ENCODE assay signal across 24 mouse cellular contexts in genomic region chr3:83591206-83591605, GRCm38 (mm10).
DNase-seq lines count a peak whose midpoint lies in the region; ATAC-seq lines count a peak whose summit lies in the region.
"Had no signal": no experiment of that assay in that cellular context is flagged by ENCODE, and none has a peak within 500 bp of the region (broad histone marks: within the 10 kb centered on the region; RNA-seq: fewer than 3 reads in every experiment).

No protein-coding gene starts in this region.

- H3K27me3 ChIP-seq in intestine, embryonic 14.5 days (replicated peaks; ENCODE audit: control insufficient read depth, insufficient read depth, low read length) = no peaks in the 10 kb centered on the region
- H3K27me3 ChIP-seq in intestine, embryonic 16.5 days (replicated peaks; ENCODE audit: control insufficient read depth, insufficient read depth, low read length) = no peaks in the 10 kb centered on the region
- no peaks in the 10 kb centered on the region for H3K27me3 ChIP-seq in hindbrain, embryonic 16.5 days (replicated peaks; ENCODE audit: control insufficient read depth, insufficient read depth, low read length)
- H3K27me3 ChIP-seq: CH12.LX had no signal

- peak; percentile 53 for DNase-seq in heart, adult 11 months
- no peak for DNase-seq in heart, postnatal 25 days (ENCODE audit: low spot score)
- DNase-seq in intestine, embryonic 14.5 days (ENCODE audit: low spot score) = peak; percentile 34
- DNase-seq in R1 (ENCODE audit: low read depth, low spot score) (peak; percentile 57), ZHBTc4 (ENCODE audit: low read depth, low spot score) (peak; percentile 35)
- no peak for DNase-seq in cerebellum, postnatal 25 days
- DNase-seq: adrenal gland, adult 2 months; adrenal gland, adult 8-10 months; adrenal gland, postnatal 10 days; adrenal gland, postnatal 14 days; adrenal gland, postnatal 25 days; adrenal gland, postnatal 36 days; B cell, adult 2 months; cerebellum, adult 11 months; cerebellum, adult 11-12 months; cerebellum, adult 18-20 months; cerebellum, adult 2 months had no signal

- no peaks in the 10 kb centered on the region for H3K4me1 ChIP-seq in intestine, embryonic 14.5 days (replicated peaks; ENCODE audit: control insufficient read depth, insufficient read depth, low read length)
- no peaks in the 10 kb centered on the region for H3K4me1 ChIP-seq in intestine, embryonic 16.5 days (ENCODE audit: control insufficient read depth, insufficient read depth, low read length)
- H3K4me1 ChIP-seq in hindbrain, embryonic 16.5 days (ENCODE audit: control insufficient read depth, insufficient read depth, low read depth, low read length) = no peaks in the 10 kb centered on the region

- WGBS in intestine, embryonic 14.5 days = 93% methylated on average over 7 of the region's 7 CpGs
- WGBS in intestine, embryonic 16.5 days = 93% methylated on average over 7 of the region's 7 CpGs
- WGBS in hindbrain, embryonic 16.5 days = 95% methylated on average over 7 of the region's 7 CpGs

- H3K4me3 ChIP-seq in intestine, embryonic 14.5 days (ENCODE audit: low read depth, low read length) = no peak overlapping the region
- H3K4me3 ChIP-seq in intestine, embryonic 16.5 days (ENCODE audit: low read length) = no peak overlapping the region
- no peak overlapping the region for H3K4me3 ChIP-seq in hindbrain, embryonic 16.5 days (ENCODE audit: low read length)

- no peak for ATAC-seq in intestine, embryonic 14.5 days (replicated peaks; ENCODE audit: low FRiP score, low TSS enrichment, low read depth)
- ATAC-seq in intestine, embryonic 16.5 days = no peak
- ATAC-seq in hindbrain, embryonic 16.5 days = no peak
- ATAC-seq: activated CD4-positive, CD25-positive, alpha-beta regulatory T cell, adult 4 months; CD4-positive, CD25-positive, alpha-beta regulatory T cell, adult 4 months; Patski had no signal

- no peaks in the 10 kb centered on the region for H3K36me3 ChIP-seq in intestine, embryonic 14.5 days (ENCODE audit: control insufficient read depth, insufficient read depth, low read length)
- H3K36me3 ChIP-seq in intestine, embryonic 16.5 days (ENCODE audit: control insufficient read depth, insufficient read depth, low read length) = no peaks in the 10 kb centered on the region
- no peaks in the 10 kb centered on the region for H3K36me3 ChIP-seq in hindbrain, embryonic 16.5 days (ENCODE audit: control insufficient read depth, insufficient read depth, low read length)
- H3K36me3 ChIP-seq: G1E had no signal

- no peak overlapping the region for H3K4me2 ChIP-seq in intestine, embryonic 14.5 days (ENCODE audit: low read length)
- H3K4me2 ChIP-seq in intestine, embryonic 16.5 days (ENCODE audit: low read depth, low read length) = no peak overlapping the region
- H3K4me2 ChIP-seq in hindbrain, embryonic 16.5 days (ENCODE audit: low read length) = no peak overlapping the region

- H3K27ac ChIP-seq in intestine, embryonic 14.5 days (ENCODE audit: low read depth) = no peak overlapping the region
- H3K27ac ChIP-seq in intestine, embryonic 16.5 days (ENCODE audit: low read length) = no peak overlapping the region
- H3K27ac ChIP-seq in hindbrain, embryonic 16.5 days (ENCODE audit: low read depth, low read length) = no peak overlapping the region

- intact Hi-C loops in heart, postnatal 25 days (cut with DNase I) = no loop called here

- H3K9ac ChIP-seq in intestine, embryonic 14.5 days (ENCODE audit: low read length) = no peak overlapping the region
- no peak overlapping the region for H3K9ac ChIP-seq in intestine, embryonic 16.5 days (ENCODE audit: low read depth, low read length)
- H3K9ac ChIP-seq in hindbrain, embryonic 16.5 days (ENCODE audit: low read depth, low read length) = no peak overlapping the region

- H3K9me3 ChIP-seq in intestine, embryonic 14.5 days (ENCODE audit: control insufficient read depth, low read length) = no peaks in the 10 kb centered on the region
- no peaks in the 10 kb centered on the region for H3K9me3 ChIP-seq in intestine, embryonic 16.5 days (ENCODE audit: control insufficient read depth, low read length)
- H3K9me3 ChIP-seq in hindbrain, embryonic 16.5 days (ENCODE audit: control insufficient read depth, low read length) = no peaks in the 10 kb centered on the region
- H3K9me3 ChIP-seq: G1E had no signal

Comparison
In these comparisons a context has a peak if more than half of its experiments do, and no peak if none do; other contexts are left out.
1. DNase-seq: peak in heart, adult 11 months (single experiment), intestine, embryonic 14.5 days (single experiment), R1 (single experiment) and ZHBTc4 (single experiment); none in heart, postnatal 25 days (single experiment) and cerebellum, postnatal 25 days (0 of 2).